Mouse (Mus musculus) small intestine, adult 2 months (tissue): ENCODE data around the gene Pip4k2a.

ENCODE experiments used
- CTCF ChIP-seq: fragments of 200-500 bp; IDR thresholded peaks from 2 replicates; pipeline ENCODE4 v1.5.1; 2012; ENCODE audit warnings: low read depth, mild to moderate bottlenecking, control low read depth, inconsistent platforms, low read length, moderate library complexity, mixed read lengths; ENCODE audit not compliant: insufficient replicate concordance, insufficient read length; ENCODE audit errors: extremely low read depth
- POLR2A ChIP-seq: fragments of 200-500 bp; IDR thresholded peaks from 2 replicates; pipeline ENCODE4 v1.6.1; 2012; ENCODE audit warnings: low read depth, mild to moderate bottlenecking, control low read depth, inconsistent platforms, low read length, moderate library complexity

GRCm38 (mm10) chr2:18814447-18814804 is 183.5 kb downstream of the Pip4k2a start:
- TF ChIP-seq POLR2A, result no peak
- no peak for TF ChIP-seq CTCF
